Mouse (Mus musculus) erythroblast, adult 5-6 weeks (primary cell): ENCODE data around the gene Pigb. TPM values are rescaled to one million over a fixed set of nuclear protein-coding genes. Genes with fewer than 3 reads are reported as not detected.

Source experiments
- ATAC-seq: replicated peaks from 2 replicates; pipeline ENCODE4 v1.8.0; 2016; ENCODE audit warnings: moderate number of reproducible peaks, mild to moderate bottlenecking, moderate TSS enrichment, inconsistent platforms; ENCODE audit not compliant: poor library complexity, low FRiP score, severe bottlenecking
- total RNA-seq, 2 experiments: library from RNA; stranded (forward) in 1 of 2; stranded (reverse) in 1 of 2; fragments of 150-400 nt in 1 of 2; fragments of 200-764, 138-1000 nt in 1 of 2; gene quantifications; 2 replicates each; pipeline versions ENCODE4 v1.2.3 to v1.2.4; 2015 to 2017; ENCODE audit warnings: low replicate concordance in 2 of 2

The Pigb gene
- total RNA-seq, 2 experiments from 2014 or later, result 4.0 to 4.6 TPM

- no peak for ATAC-seq
Observed at GRCm38 (mm10) chr9:73000487-73000886, 39.7 kb downstream of the Pigb start.

GRCm38 (mm10) chr9:72996806-72997205, 43.4 kb downstream of the Pigb start:
- no peak for ATAC-seq

- no peak for ATAC-seq
Observed at GRCm38 (mm10) chr9:72996167-72996566, 44.0 kb downstream of the Pigb start.

- no peak for ATAC-seq
Observed at GRCm38 (mm10) chr9:72992576-72992975, 47.6 kb downstream of the Pigb start.

- ATAC-seq, result no peak
Observed at GRCm38 (mm10) chr9:72991420-72991819, 48.8 kb downstream of the Pigb start.

- ATAC-seq, result no peak
Observed at GRCm38 (mm10) chr9:72988706-72989105, 51.5 kb downstream of the Pigb start.

GRCm38 (mm10) chr9:72987703-72988102, 52.5 kb downstream of the Pigb start:
- no peak for ATAC-seq

GRCm38 (mm10) chr9:72985250-72986220, 54.6 kb downstream of the Pigb start, which contains the start of the genes Ccpg1os and Ccpg1:
Ccpg1os (minus strand) TSS chr9:72985382.
Ccpg1 (plus strand) TSS chr9:72985429.
- ATAC-seq, result peak; percentile 99

- no peak for ATAC-seq
Observed at GRCm38 (mm10) chr9:72983066-72983465, 57.1 kb downstream of the Pigb start.

GRCm38 (mm10) chr9:72975242-72975641, 64.9 kb downstream of the Pigb start:
- no peak for ATAC-seq

GRCm38 (mm10) chr9:72974734-72975133, 65.4 kb downstream of the Pigb start:
- no peak for ATAC-seq

GRCm38 (mm10) chr9:72972984-72973383, 67.2 kb downstream of the Pigb start:
- no peak for ATAC-seq

GRCm38 (mm10) chr9:72972435-72972834, 67.7 kb downstream of the Pigb start:
- ATAC-seq, result no peak

GRCm38 (mm10) chr9:72969874-72970273, 70.3 kb downstream of the Pigb start:
- ATAC-seq, result no peak

- no peak for ATAC-seq
Observed at GRCm38 (mm10) chr9:72968349-72969061, 71.7 kb downstream of the Pigb start.

GRCm38 (mm10) chr9:72961959-72962358, 78.2 kb downstream of the Pigb start:
- no peak for ATAC-seq

- no peak for ATAC-seq
Observed at GRCm38 (mm10) chr9:72961346-72961745, 78.8 kb downstream of the Pigb start.

GRCm38 (mm10) chr9:72958521-72959450, 81.4 kb downstream of the Pigb start, which contains the start of the genes Dyx1c1 and Gm44503:
Dyx1c1 (plus strand) TSS chr9:72958785.
Gm44503 (plus strand) TSS chr9:72958852.
- no peak; the same call in 1 of the 2 replicates for ATAC-seq
